Mouse (Mus musculus) limb, embryonic 15.5 days (tissue): Measurements from ENCODE around the gene Insm1. TPM values are rescaled to one million over a fixed set of nuclear protein-coding genes. Genes with fewer than 3 reads are reported as not detected.

Source experiments
- ATAC-seq: fragments of 200-750 bp; cut with Nextera tagmentation; 2 replicates; pipeline ENCODE4 v1.8.0; 2017; ENCODE audit warnings: low read depth, moderate TSS enrichment; ENCODE audit not compliant: insufficient number of reproducible peaks, low FRiP score, low TSS enrichment
- H3K27ac ChIP-seq: fragments of 300-500 bp; sonication (generic); 2 replicates; pipeline ENCODE4 v1.5.1; 2015; ENCODE audit warnings: moderate library complexity, mild to moderate bottlenecking, inconsistent platforms
- H3K27me3 ChIP-seq: fragments of 300-500 bp; sonication (generic); 2 replicates; pipeline ENCODE4 v1.6.1; 2015; ENCODE audit warnings: inconsistent platforms
- H3K36me3 ChIP-seq: fragments of 300-500 bp; sonication (generic); 2 replicates; pipeline ENCODE4 v1.6.1; 2015; ENCODE audit warnings: inconsistent platforms
- H3K4me1 ChIP-seq: fragments of 300-500 bp; sonication (generic); 2 replicates; pipeline ENCODE4 v1.6.1; 2015; ENCODE audit warnings: inconsistent platforms
- H3K4me2 ChIP-seq: fragments of 300-500 bp; sonication (generic); 2 replicates; pipeline ENCODE4 v1.6.1; 2015; ENCODE audit warnings: mild to moderate bottlenecking, inconsistent platforms
- H3K4me3 ChIP-seq: fragments of 300-500 bp; sonication (generic); 2 replicates; pipeline ENCODE4 v1.5.1; 2015; ENCODE audit warnings: mild to moderate bottlenecking, inconsistent platforms
- H3K9ac ChIP-seq: fragments of 300-500 bp; sonication (generic); 2 replicates; pipeline ENCODE4 v1.6.1; 2015; ENCODE audit warnings: inconsistent platforms
- H3K9me3 ChIP-seq: fragments of 300-500 bp; sonication (generic); 2 replicates; pipeline ENCODE4 v1.6.1; 2016; ENCODE audit warnings: inconsistent platforms
- WGBS: fragments of 180-500 bp; shearing (Covaris S2); methylation state at CpG from one replicate; pipeline ENCODE4 v1.1.7; 2015; 5-methylcytosine and 5-hydroxymethylcytosine counted together
- polyA plus RNA-seq: library from polyadenylated mRNA; unstranded; fragments of >200 nt; fragmentation: Nextera tagmentation; extraction: Ambion mirVana; gene quantifications from 2 replicates; pipeline ENCODE4 v1.2.1, GENCODE M21; 2015

Gene Insm1
- polyA plus RNA-seq, 1 experiment from 2014 or later = 0.06 TPM

- Histone ChIP-seq H3K4me2 (no peak overlapping the region), H3K9ac (no peak overlapping the region), H3K4me1 (no peaks in the 10 kb centered on the region), H3K36me3 (no peaks in the 10 kb centered on the region), H3K4me3 (no peak overlapping the region), H3K27me3 (no peaks in the 10 kb centered on the region), H3K9me3 (no peaks in the 10 kb centered on the region), H3K27ac (no peak overlapping the region)
- WGBS = 62% methylated on average over 3 of the region's 3 CpGs
- ATAC-seq = no peak
These were observed 34.7 kb downstream of the Insm1 start for GRCm38 (mm10) chr2:146256321-146256875.

GRCm38 (mm10) chr2:146257037-146257436 is 35.3 kb downstream of the Insm1 start:
- no peak overlapping the region for H3K27ac ChIP-seq
- no peak overlapping the region for H3K4me3 ChIP-seq
- no peak overlapping the region for H3K9ac ChIP-seq
- ATAC-seq = no peak
- H3K27me3 ChIP-seq = no peaks in the 10 kb centered on the region
- H3K36me3 ChIP-seq = no peaks in the 10 kb centered on the region
- H3K4me1 ChIP-seq = peaks cover 1% of the 10 kb centered on the region; the same call in 1 of the 2 replicates
- WGBS = 39% methylated on average over 3 of the region's 3 CpGs
- no peak overlapping the region for H3K4me2 ChIP-seq
- H3K9me3 ChIP-seq = no peaks in the 10 kb centered on the region

- Histone ChIP-seq H3K27me3 (no peaks in the 10 kb centered on the region), H3K36me3 (no peaks in the 10 kb centered on the region), H3K9ac (no peak overlapping the region), H3K4me3 (no peak overlapping the region), H3K4me1 (peaks cover 5% of the 10 kb centered on the region; the same call in 1 of the 2 replicates), H3K9me3 (no peaks in the 10 kb centered on the region), H3K27ac (no peak overlapping the region), H3K4me2 (no peak overlapping the region)
- 84% methylated on average over 3 of the region's 3 CpGs for WGBS
- no peak for ATAC-seq
These were observed 35.9 kb downstream of the Insm1 start for GRCm38 (mm10) chr2:146257609-146258008.

GRCm38 (mm10) chr2:146258736-146259469 is 37.2 kb downstream of the Insm1 start:
- 43% methylated on average over 10 of the region's 10 CpGs for WGBS

DNA sequence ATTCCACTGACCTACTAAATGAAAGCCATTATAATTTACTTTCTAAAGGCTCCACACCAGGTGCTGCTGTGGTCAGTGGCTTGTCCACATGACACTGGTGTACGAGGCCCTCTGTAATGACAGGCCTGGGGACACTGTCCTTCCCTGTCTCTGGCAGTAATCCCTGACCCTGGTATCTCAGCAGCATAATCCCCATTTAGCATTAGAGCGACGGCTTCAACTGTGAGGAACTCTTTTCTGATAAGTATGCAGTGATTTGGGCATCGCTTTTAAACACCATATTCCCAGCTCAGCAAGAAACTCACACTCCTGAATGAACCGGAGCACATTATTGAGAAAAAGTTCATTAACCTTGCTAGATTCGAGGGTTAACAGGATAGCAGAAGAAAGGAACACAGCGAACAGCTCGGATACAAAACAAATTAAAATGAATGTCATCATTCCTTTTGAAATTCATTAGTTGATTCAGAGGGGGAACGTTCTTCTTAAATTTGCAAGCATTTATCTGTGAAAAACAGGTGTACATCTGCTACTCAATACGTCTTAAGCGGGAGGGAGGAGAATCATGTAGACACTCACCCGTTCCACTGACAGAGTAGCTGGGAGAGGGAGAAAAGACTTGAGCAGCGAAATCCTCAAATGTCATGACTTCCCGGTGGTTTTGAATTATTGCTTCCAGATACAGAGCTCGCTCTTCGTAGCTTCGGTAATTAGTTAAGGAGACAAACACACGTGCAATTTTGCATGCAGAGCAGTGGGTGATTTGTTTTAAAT is 38.3 kb downstream of the Insm1 start:
- Histone ChIP-seq H3K36me3 (no peaks in the 10 kb centered on the region), H3K9me3 (no peaks in the 10 kb centered on the region), H3K4me3 (no peak overlapping the region), H3K4me2 (no peak overlapping the region), H3K27ac (no peak overlapping the region), H3K27me3 (no peaks in the 10 kb centered on the region), H3K4me1 (peaks cover 5% of the 10 kb centered on the region; the same call in 1 of the 2 replicates), H3K9ac (no peak overlapping the region)
- ATAC-seq = no peak
- 47% methylated on average over 18 of the region's 18 CpGs for WGBS

More at GRCm38 (mm10) chr2:146258736-146259469, 37.2 kb downstream of the Insm1 start:
- H3K4me3 ChIP-seq = no peak overlapping the region
- H3K27ac ChIP-seq = no peak overlapping the region
- ATAC-seq = no peak
- H3K4me1 ChIP-seq = peaks cover 5% of the 10 kb centered on the region; the same call in 1 of the 2 replicates
- no peak overlapping the region for H3K9ac ChIP-seq
- no peaks in the 10 kb centered on the region for H3K27me3 ChIP-seq
- no peaks in the 10 kb centered on the region for H3K36me3 ChIP-seq
- no peaks in the 10 kb centered on the region for H3K9me3 ChIP-seq
- H3K4me2 ChIP-seq = no peak overlapping the region

GRCm38 (mm10) chr2:146261146-146261545 is 39.4 kb downstream of the Insm1 start:
- ATAC-seq = no peak
- WGBS = 61% methylated on average over 4 of the region's 4 CpGs
- Histone ChIP-seq H3K4me3 (no peak overlapping the region), H3K27me3 (no peaks in the 10 kb centered on the region), H3K4me1 (peaks cover 5% of the 10 kb centered on the region; the same call in 1 of the 2 replicates), H3K9me3 (no peaks in the 10 kb centered on the region), H3K27ac (no peak overlapping the region), H3K36me3 (no peaks in the 10 kb centered on the region), H3K9ac (no peak overlapping the region), H3K4me2 (no peak overlapping the region)

DNA sequence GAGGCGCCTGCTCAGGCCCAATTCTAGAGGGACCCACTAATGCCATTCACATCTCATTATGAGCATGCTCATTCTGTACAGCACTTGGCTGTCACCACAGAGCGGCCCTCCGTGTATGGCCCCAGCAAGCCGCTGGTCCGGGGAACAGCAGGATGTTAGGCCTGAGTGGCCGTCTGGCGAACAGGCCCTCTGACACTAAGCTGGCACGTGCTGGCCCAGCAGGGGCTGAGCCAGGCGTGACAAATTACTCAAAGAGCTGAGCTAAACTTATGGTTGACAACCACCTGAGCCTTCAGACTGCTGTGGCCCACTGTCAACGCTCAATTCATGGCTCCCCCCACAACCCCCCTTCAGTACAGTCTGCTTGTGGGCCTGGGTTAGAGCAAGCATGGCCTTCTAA is 40.5 kb downstream of the Insm1 start:
- H3K36me3 ChIP-seq = no peaks in the 10 kb centered on the region
- no peaks in the 10 kb centered on the region for H3K9me3 ChIP-seq
- no peak overlapping the region for H3K4me3 ChIP-seq
- H3K27me3 ChIP-seq = no peaks in the 10 kb centered on the region
- H3K4me1 ChIP-seq = peaks cover 5% of the 10 kb centered on the region; the same call in 1 of the 2 replicates
- peak; percentile 55; the same call in 1 of the 2 replicates for ATAC-seq
- no peak overlapping the region for H3K9ac ChIP-seq
- H3K27ac ChIP-seq = no peak overlapping the region
- 42% methylated on average over 10 of the region's 10 CpGs for WGBS
- no peak overlapping the region for H3K4me2 ChIP-seq

DNA sequence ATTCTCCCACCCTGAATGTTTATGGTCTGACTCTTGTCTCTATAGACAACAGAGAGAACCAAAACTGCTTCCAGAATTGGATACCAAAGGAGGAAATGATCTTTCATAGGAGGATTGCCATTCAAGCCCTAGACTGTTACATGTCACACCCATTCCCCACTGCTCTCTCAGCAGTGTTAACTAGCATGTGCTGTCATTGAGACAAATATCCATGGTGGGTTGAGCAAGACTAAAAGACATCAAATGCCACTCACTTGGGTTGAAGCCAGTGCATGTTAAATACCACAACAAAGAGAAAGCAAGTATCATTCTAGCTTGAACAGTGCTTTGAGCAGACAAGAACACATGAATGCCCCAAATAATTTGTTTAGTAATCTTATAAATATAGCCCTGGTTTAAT is 41.2 kb downstream of the Insm1 start:
- Histone ChIP-seq H3K27ac (no peak overlapping the region), H3K4me2 (no peak overlapping the region), H3K27me3 (no peaks in the 10 kb centered on the region), H3K4me1 (peaks cover 5% of the 10 kb centered on the region; the same call in 1 of the 2 replicates), H3K9me3 (no peaks in the 10 kb centered on the region), H3K9ac (no peak overlapping the region), H3K36me3 (no peaks in the 10 kb centered on the region), H3K4me3 (no peak overlapping the region)
- no peak for ATAC-seq

DNA sequence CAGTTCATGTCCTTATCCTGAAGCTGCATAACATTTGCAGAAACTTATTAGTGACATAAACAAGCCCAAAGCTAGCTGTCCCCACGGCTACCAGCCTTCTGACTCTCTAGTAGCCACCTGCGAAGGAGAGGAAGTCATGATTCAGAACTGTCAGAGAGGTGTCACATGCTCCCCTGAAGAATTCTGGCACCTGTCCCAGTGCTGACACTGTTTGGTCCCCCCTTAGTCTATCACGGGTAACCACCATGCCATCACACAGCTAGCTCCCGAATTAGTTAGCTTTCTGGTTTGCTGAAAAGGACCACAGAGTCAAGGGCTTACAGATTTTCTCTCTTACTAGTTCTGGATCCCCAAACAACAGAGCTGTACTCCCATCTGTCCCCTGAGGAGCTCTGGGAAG is 43.3 kb downstream of the Insm1 start:
- no peaks in the 10 kb centered on the region for H3K36me3 ChIP-seq
- H3K9ac ChIP-seq = no peak overlapping the region
- no peak overlapping the region for H3K27ac ChIP-seq
- no peak overlapping the region for H3K4me2 ChIP-seq
- ATAC-seq = no peak
- no peaks in the 10 kb centered on the region for H3K27me3 ChIP-seq
- no peak overlapping the region for H3K4me3 ChIP-seq
- 49% methylated on average over 4 of the region's 4 CpGs for WGBS
- H3K9me3 ChIP-seq = no peaks in the 10 kb centered on the region
- peaks cover 5% of the 10 kb centered on the region; the same call in 1 of the 2 replicates for H3K4me1 ChIP-seq

DNA sequence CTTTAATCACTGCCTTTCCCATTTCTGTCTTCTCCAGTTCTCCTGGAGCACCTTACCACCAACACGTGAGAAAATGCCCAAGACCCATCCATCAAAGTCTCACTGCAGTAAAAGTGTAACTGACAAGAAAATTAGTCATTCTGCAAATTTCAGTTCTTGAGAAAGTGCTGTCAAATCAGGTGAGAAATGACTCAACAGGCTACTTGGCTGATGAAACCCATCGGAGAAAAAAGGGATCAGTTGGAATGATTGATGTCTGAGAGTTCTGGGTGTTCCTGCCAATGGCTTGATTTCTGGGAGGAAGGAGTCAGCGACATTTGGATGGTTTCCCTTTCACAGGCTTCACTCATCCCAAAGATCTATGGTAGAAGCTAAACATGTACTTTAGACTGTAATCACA is 44.8 kb downstream of the Insm1 start:
- ATAC-seq = no peak
- H3K27ac ChIP-seq = no peak overlapping the region
- peaks cover 5% of the 10 kb centered on the region; the same call in 1 of the 2 replicates for H3K4me1 ChIP-seq
- H3K9ac ChIP-seq = no peak overlapping the region
- no peak overlapping the region for H3K4me3 ChIP-seq
- WGBS = 60% methylated on average over 3 of the region's 3 CpGs
- no peaks in the 10 kb centered on the region for H3K27me3 ChIP-seq
- no peaks in the 10 kb centered on the region for H3K9me3 ChIP-seq
- no peak overlapping the region for H3K4me2 ChIP-seq
- no peaks in the 10 kb centered on the region for H3K36me3 ChIP-seq
